Mouse (Mus musculus) CH12.LX (cell line): Measurements from ENCODE around the gene Ptchd1. TPM values are rescaled to one million over a fixed set of nuclear protein-coding genes. Genes with fewer than 3 reads are reported as not detected.

Source experiments
- DNase-seq: peaks from one replicate; pipeline ENCODE4 v3.0.0-alpha.2; 2013; ENCODE audit errors: extremely low read depth
- H3K27ac ChIP-seq: 2 replicates; pipeline ENCODE4 v1.5.1; 2012; ENCODE audit warnings: low read depth, mild to moderate bottlenecking, control low read depth, moderate library complexity; ENCODE audit not compliant: insufficient read depth
- H3K27me3 ChIP-seq: replicated peaks from 2 replicates; pipeline ENCODE3; 2012; ENCODE audit warnings: inconsistent platforms
- H3K36me3 ChIP-seq, 2 experiments: replicated peaks in 1 of 2; 2 replicates each; pipeline versions ENCODE3 to v1.6.1; 2012; ENCODE audit warnings: inconsistent platforms in 1 of 2, low read length in 1 of 2, mild to moderate bottlenecking in 1 of 2, mixed read lengths in 1 of 2, moderate library complexity in 1 of 2; ENCODE audit not compliant: control insufficient read depth in 1 of 2, insufficient read depth in 1 of 2
- H3K4me1 ChIP-seq, 2 experiments: 2 replicates each; pipeline ENCODE4 v1.6.1; 2012; ENCODE audit warnings: inconsistent platforms in 1 of 2, moderate library complexity in 1 of 2; ENCODE audit not compliant: insufficient read depth in 2 of 2, control insufficient read depth in 1 of 2
- H3K4me2 ChIP-seq: 2 replicates; pipeline ENCODE4 v1.6.1; 2012; ENCODE audit warnings: low read depth, mild to moderate bottlenecking, control low read depth; ENCODE audit not compliant: poor library complexity, insufficient read depth, severe bottlenecking
- H3K4me3 ChIP-seq, 3 experiments: fragments of 150-350 bp in 1 of 3; sonication (generic) in 1 of 3; replicated peaks in 1 of 3; 2 replicates each; pipeline versions ENCODE3 to v1.5.1; 2011 to 2012; ENCODE audit warnings: low read depth in 2 of 3, low read length in 2 of 3, mild to moderate bottlenecking in 2 of 3, moderate library complexity in 2 of 3, control low read depth in 1 of 3, improper control_type of control experiment in 1 of 3, inconsistent platforms in 1 of 3, mixed read lengths in 1 of 3; ENCODE audit not compliant: poor library complexity in 1 of 3
- H3K79me2 ChIP-seq: replicated peaks from 2 replicates; pipeline ENCODE4 v1.6.1; 2012; ENCODE audit warnings: mild to moderate bottlenecking, moderate library complexity; ENCODE audit not compliant: control insufficient read depth, poor library complexity, insufficient read depth, severe bottlenecking; ENCODE audit errors: extremely low read depth
- H3K9ac ChIP-seq: 2 replicates; pipeline ENCODE4 v1.6.1; 2012; ENCODE audit warnings: low read depth, mild to moderate bottlenecking, control low read depth, moderate library complexity; ENCODE audit not compliant: insufficient read depth
- H3K9me3 ChIP-seq: replicated peaks from 2 replicates; pipeline ENCODE3; 2012; ENCODE audit warnings: low read length, inconsistent platforms, mixed read lengths
- ELF1 ChIP-seq: IDR thresholded peaks from 2 replicates; pipeline ENCODE4 v1.6.1; 2014; ENCODE audit warnings: low read depth, mild to moderate bottlenecking, inconsistent platforms, low read length, improper control_type of control experiment
- EP300 ChIP-seq: IDR thresholded peaks from 2 replicates; pipeline ENCODE4 v1.6.1; 2011; ENCODE audit warnings: low read length, improper control_type of control experiment
- ETS1 ChIP-seq: conservative IDR thresholded peaks from 2 replicates; pipeline ENCODE4 v1.6.1; 2012; ENCODE audit warnings: low read depth, mild to moderate bottlenecking, inconsistent platforms, low read length, improper control_type of control experiment, moderate library complexity
- GABPA ChIP-seq: IDR thresholded peaks from 2 replicates; pipeline ENCODE4 v1.6.1; 2012; ENCODE audit warnings: low read depth, low read length, improper control_type of control experiment, inconsistent platforms; ENCODE audit not compliant: insufficient replicate concordance
- HCFC1 ChIP-seq: IDR thresholded peaks from 2 replicates; pipeline ENCODE4 v1.6.1; 2012; ENCODE audit warnings: low read depth, mild to moderate bottlenecking, inconsistent platforms, low read length, improper control_type of control experiment
- JUND ChIP-seq: conservative IDR thresholded peaks from 2 replicates; pipeline ENCODE4 v1.6.1; 2011; ENCODE audit warnings: low read depth, low read length, improper control_type of control experiment
- MAX ChIP-seq: IDR thresholded peaks from 2 replicates; pipeline ENCODE4 v1.6.1; 2011; ENCODE audit warnings: low read length, improper control_type of control experiment
- NRF1 ChIP-seq: IDR thresholded peaks from 2 replicates; pipeline ENCODE4 v1.6.1; 2014; ENCODE audit warnings: low read depth, mild to moderate bottlenecking, inconsistent platforms, low read length, improper control_type of control experiment, moderate library complexity
- PAX5 ChIP-seq: IDR thresholded peaks from 2 replicates; pipeline ENCODE4 v1.6.1; 2012; ENCODE audit warnings: low read length, inconsistent platforms, mixed read lengths
- POLR2A ChIP-seq: IDR thresholded peaks from 2 replicates; pipeline ENCODE4 v1.6.1; 2011; ENCODE audit warnings: low read depth, mild to moderate bottlenecking, improper control_type of control experiment, low read length
- POLR2AphosphoS2 ChIP-seq: IDR thresholded peaks from 2 replicates; pipeline ENCODE4 v1.6.1; 2011; ENCODE audit warnings: low read depth, low read length, improper control_type of control experiment
- RAD21 ChIP-seq: IDR thresholded peaks from 2 replicates; pipeline ENCODE4 v1.6.1; 2011; ENCODE audit warnings: low read depth, mild to moderate bottlenecking, low read length, improper control_type of control experiment, moderate library complexity
- RCOR1 ChIP-seq: conservative IDR thresholded peaks from 2 replicates; pipeline ENCODE4 v1.6.1; 2012; ENCODE audit warnings: low read depth, mild to moderate bottlenecking, inconsistent platforms, low read length, improper control_type of control experiment
- TBP ChIP-seq: conservative IDR thresholded peaks from 2 replicates; pipeline ENCODE4 v1.6.1; 2011; ENCODE audit warnings: low read depth, low read length, improper control_type of control experiment
- TCF12 ChIP-seq: IDR thresholded peaks from 2 replicates; pipeline ENCODE4 v1.6.1; 2014; ENCODE audit warnings: low read depth, mild to moderate bottlenecking, inconsistent platforms, low read length, improper control_type of control experiment
- UBTF ChIP-seq: IDR thresholded peaks from 2 replicates; pipeline ENCODE4 v1.6.1; 2012; ENCODE audit warnings: low read depth, mild to moderate bottlenecking, inconsistent platforms, low read length, improper control_type of control experiment, moderate library complexity
- USF1 ChIP-seq: IDR thresholded peaks from 2 replicates; pipeline ENCODE4 v1.6.1; 2014; ENCODE audit warnings: low read depth, mild to moderate bottlenecking, inconsistent platforms, low read length, improper control_type of control experiment
- ZC3H11A ChIP-seq: IDR thresholded peaks from 2 replicates; pipeline ENCODE4 v1.6.1; 2012; ENCODE audit warnings: low read depth, mild to moderate bottlenecking, inconsistent platforms, low read length, improper control_type of control experiment
- ZKSCAN1 ChIP-seq: IDR thresholded peaks from 2 replicates; pipeline ENCODE4 v1.6.1; 2012; ENCODE audit warnings: low read depth, inconsistent platforms, low read length, improper control_type of control experiment, borderline replicate concordance
- ZMIZ1 ChIP-seq: IDR thresholded peaks from 2 replicates; pipeline ENCODE4 v1.6.1; 2012; ENCODE audit warnings: low read depth, mild to moderate bottlenecking, inconsistent platforms, low read length, improper control_type of control experiment
- ZNF384 ChIP-seq: IDR thresholded peaks from 2 replicates; pipeline ENCODE4 v1.6.1; 2012; ENCODE audit warnings: low read depth, low read length, improper control_type of control experiment, inconsistent platforms
- dilution Hi-C: fragments of 300-500 bp; cut with MboI; formaldehyde crosslinking; loops from 2 replicates; pipeline ENCODE4 v1.14.3; 2020; ENCODE audit warnings: low sequenced_read_pairs; ENCODE audit not compliant: extremely low pct_unique_long_range_greater_than_20kb, extremely low pct_ligation_motif_present
- in situ Hi-C: fragments of 300-500 bp; cut with MboI; formaldehyde crosslinking; loops from 3 replicates; pipeline ENCODE4 v1.14.3; 2019; ENCODE audit warnings: low sequenced_read_pairs, low pct_ligation_motif_present, low pct_unique_long_range_greater_than_20kb, mixed read lengths
- polyA plus RNA-seq: library from polyadenylated mRNA; unstranded; fragments of >175 nt; gene quantifications from 2 replicates; pipeline ENCODE4 v1.2.1, GENCODE M21; 2012; ENCODE audit warnings: low read depth; ENCODE audit not compliant: insufficient read length
- total RNA-seq, 2 experiments: library from RNA; depleted of rRNA; stranded (reverse); fragments of 300-350 nt in 1 of 2; fragments of >200 nt in 1 of 2; gene quantifications; 2 replicates each; pipeline ENCODE4 v1.2.3; 2012 to 2014

The Ptchd1 gene
- total and polyA plus RNA-seq, 3 experiments, result not detected

DNA sequence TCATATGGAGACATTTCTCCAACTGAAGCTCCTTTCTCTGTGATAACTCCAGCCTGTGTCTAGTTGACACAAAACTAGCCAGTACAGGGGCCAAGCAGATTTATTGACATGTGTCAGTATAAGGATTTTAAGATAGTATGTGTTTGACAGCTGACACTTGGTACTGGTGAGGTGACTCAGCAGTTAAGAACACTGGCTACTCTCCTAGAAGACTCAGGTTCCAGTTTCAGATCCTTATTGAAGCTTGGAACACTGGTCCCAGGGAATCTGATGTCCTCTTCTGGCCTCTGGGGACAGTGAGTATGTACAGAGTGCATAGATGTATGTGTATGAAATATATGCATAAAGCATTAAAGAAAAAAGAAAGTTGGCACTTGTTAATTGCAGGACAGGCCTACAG is 27.2 kb downstream of the Ptchd1 start:
- no peaks in the 10 kb centered on the region for H3K79me2 ChIP-seq
- dilution Hi-C loops (no loop called here), in situ Hi-C loops (no loop called here)
- no peak for DNase-seq
- no peak overlapping the region for H3K27ac ChIP-seq
- no peak for TF ChIP-seq ZC3H11A
- TF ChIP-seq TBP, result no peak
- TF ChIP-seq ZMIZ1, result no peak
- TF ChIP-seq ZKSCAN1, result no peak
- TF ChIP-seq HCFC1, result no peak
- H3K4me1 ChIP-seq, result no peaks in the 10 kb centered on the region
- H3K9ac ChIP-seq, result no peak overlapping the region
- no peaks in the 10 kb centered on the region for H3K9me3 ChIP-seq
- no peak overlapping the region for H3K4me3 ChIP-seq
- no peaks in the 10 kb centered on the region for H3K36me3 ChIP-seq
- no peaks in the 10 kb centered on the region for H3K27me3 ChIP-seq
- H3K4me2 ChIP-seq, result no peak overlapping the region

DNA sequence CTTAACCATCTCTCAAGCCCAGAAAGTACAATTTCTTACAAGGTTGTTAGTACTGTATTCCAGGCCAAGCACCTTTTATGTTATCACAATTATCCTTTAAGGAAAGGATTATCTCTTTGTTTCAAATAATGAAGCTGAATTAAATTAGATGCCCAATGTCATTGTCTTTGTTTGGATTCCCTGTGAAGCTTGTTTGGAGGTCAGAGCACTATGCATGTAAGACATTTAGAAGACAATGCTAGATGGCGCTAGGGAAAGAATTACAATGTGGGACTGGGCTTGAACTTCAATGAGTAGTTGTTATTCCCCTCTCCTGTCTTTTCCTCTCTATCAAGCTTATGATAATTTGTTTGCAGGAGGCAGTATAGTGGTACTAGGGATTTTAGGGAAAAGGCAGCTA is 28.9 kb downstream of the Ptchd1 start:
- Histone ChIP-seq H3K79me2 (no peaks in the 10 kb centered on the region), H3K9me3 (no peaks in the 10 kb centered on the region)
- in situ Hi-C loops, result no loop called here
- DNase-seq, result no peak
- TF ChIP-seq JUND (no peak), PAX5 (no peak), ZNF384 (no peak), POLR2AphosphoS2 (no peak), ETS1 (no peak), UBTF (no peak)
- TF ChIP-seq, all 38 proteins: peak for 0
- H3K27me3 ChIP-seq, result no peaks in the 10 kb centered on the region
- H3K9ac ChIP-seq, result no peak overlapping the region
- no peak overlapping the region for H3K4me3 ChIP-seq
- no peak overlapping the region for H3K4me2 ChIP-seq
- dilution Hi-C loops, result no loop called here
- H3K36me3 ChIP-seq, result no peaks in the 10 kb centered on the region
- H3K4me1 ChIP-seq, result no peaks in the 10 kb centered on the region
- H3K27ac ChIP-seq, result no peak overlapping the region

DNA sequence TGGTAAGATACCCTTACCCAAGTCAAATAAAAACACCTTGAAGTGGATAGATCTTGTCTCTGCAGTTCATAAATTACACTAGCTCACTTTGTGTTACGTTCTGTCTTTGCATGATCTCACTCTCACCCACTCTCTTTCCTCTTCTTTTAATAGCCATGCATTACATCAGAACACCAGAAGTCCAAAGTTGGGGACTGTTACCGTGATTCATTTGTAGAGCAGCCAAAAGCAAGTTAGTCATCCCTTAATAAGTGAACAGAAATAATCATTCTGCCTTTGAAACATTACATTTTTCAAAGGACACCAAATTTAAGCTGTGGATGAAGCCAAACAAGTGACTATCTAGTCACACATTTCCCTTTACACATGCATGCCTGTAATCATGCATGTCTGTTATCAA is 31.1 kb downstream of the Ptchd1 start:
- dilution Hi-C loops, result no loop called here
- H3K9me3 ChIP-seq, result no peaks in the 10 kb centered on the region
- H3K36me3 ChIP-seq, result no peaks in the 10 kb centered on the region
- no peak overlapping the region for H3K4me2 ChIP-seq
- no peaks in the 10 kb centered on the region for H3K4me1 ChIP-seq
- in situ Hi-C loops, result no loop called here
- H3K79me2 ChIP-seq, result no peaks in the 10 kb centered on the region
- H3K27me3 ChIP-seq, result no peaks in the 10 kb centered on the region
- DNase-seq, result no peak
- no peak overlapping the region for H3K4me3 ChIP-seq
- TF ChIP-seq GABPA (no peak), MAX (no peak), ZMIZ1 (no peak), RAD21 (no peak), TCF12 (no peak), EP300 (no peak), USF1 (no peak), POLR2A (no peak), ZNF384 (no peak), RCOR1 (no peak), ELF1 (no peak), NRF1 (no peak)
- H3K9ac ChIP-seq, result no peak overlapping the region
- H3K27ac ChIP-seq, result no peak overlapping the region
